Mouse (Mus musculus) limb, embryonic 14.5 days (tissue): ENCODE measurements around the gene Tmem198b. TPM values are rescaled to one million over a fixed set of nuclear protein-coding genes. Genes with fewer than 3 reads are reported as not detected.

Source experiments
- ATAC-seq: fragments of 200-750 bp; cut with Nextera tagmentation; 2 replicates; pipeline ENCODE4 v1.8.0; 2017; ENCODE audit warnings: low read depth, moderate number of reproducible peaks, moderate TSS enrichment; ENCODE audit not compliant: low FRiP score
- DNase-seq: peaks from one replicate; pipeline ENCODE4 v3.0.0-alpha.2; 2015; ENCODE audit warnings: low spot score
- H3K27ac ChIP-seq: fragments of 300-500 bp; sonication (generic); replicated peaks from 2 replicates; pipeline ENCODE4 v1.5.1; 2014; ENCODE audit warnings: low read depth, mild to moderate bottlenecking, low read length, moderate library complexity, mixed read lengths
- H3K27me3 ChIP-seq: fragments of 300-500 bp; sonication (generic); 2 replicates; pipeline ENCODE4 v1.6.1; 2014; ENCODE audit warnings: low read length, mixed read lengths; ENCODE audit not compliant: control insufficient read depth, insufficient read depth
- H3K36me3 ChIP-seq: fragments of 300-500 bp; sonication (generic); 2 replicates; pipeline ENCODE4 v1.6.1; 2014; ENCODE audit warnings: mild to moderate bottlenecking, low read length, moderate library complexity, mixed read lengths; ENCODE audit not compliant: control insufficient read depth, insufficient read depth
- H3K4me1 ChIP-seq: fragments of 300-500 bp; sonication (generic); 2 replicates; pipeline ENCODE4 v1.6.1; 2014; ENCODE audit warnings: antibody characterized with exemption, low read length, mixed read lengths; ENCODE audit not compliant: control insufficient read depth, insufficient read depth
- H3K4me2 ChIP-seq: fragments of 300-500 bp; sonication (generic); replicated peaks from 2 replicates; pipeline ENCODE4 v1.6.1; 2014; ENCODE audit warnings: low read depth, mild to moderate bottlenecking, low read length, moderate library complexity; ENCODE audit not compliant: severe bottlenecking
- H3K4me3 ChIP-seq: fragments of 300-500 bp; sonication (generic); replicated peaks from 2 replicates; pipeline ENCODE4 v1.5.1; 2014; ENCODE audit warnings: low read length
- H3K9ac ChIP-seq: fragments of 300-500 bp; sonication (generic); 2 replicates; pipeline ENCODE4 v1.6.1; 2014; ENCODE audit warnings: mild to moderate bottlenecking, low read depth, low read length, moderate library complexity; ENCODE audit not compliant: severe bottlenecking
- H3K9me3 ChIP-seq: fragments of 300-500 bp; sonication (generic); 2 replicates; pipeline ENCODE4 v1.6.1; 2016; ENCODE audit warnings: low read length; ENCODE audit not compliant: control insufficient read depth
- POLR2A ChIP-seq: fragments of 200-500 bp; IDR thresholded peaks from 2 replicates; pipeline ENCODE4 v1.8.0; 2012; ENCODE audit warnings: inconsistent platforms, mild to moderate bottlenecking, moderate library complexity, borderline replicate concordance; ENCODE audit not compliant: insufficient read depth, insufficient read length; ENCODE audit errors: extremely low read depth
- WGBS: fragments of 180-500 bp; shearing (Covaris S2); extraction: QIAGEN DNeasy Blood & Tissue Kit; methylation state at CpG from one replicate; pipeline ENCODE4 v1.1.7; 2014; 5-methylcytosine and 5-hydroxymethylcytosine counted together
- polyA plus RNA-seq, 2 experiments: library from polyadenylated mRNA; depleted of rRNA in 1 of 2; stranded (reverse) in 1 of 2; unstranded in 1 of 2; fragments of >200 nt; fragmentation: Nextera tagmentation in 1 of 2; extraction: Ambion mirVana in 1 of 2; gene quantifications; 2 replicates each; pipeline versions ENCODE4 v1.2.1 to v1.2.3; 2012 to 2014

Gene Tmem198b
- polyA plus RNA-seq, 2 experiments, result 14.9 to 41.3 TPM

DNA sequence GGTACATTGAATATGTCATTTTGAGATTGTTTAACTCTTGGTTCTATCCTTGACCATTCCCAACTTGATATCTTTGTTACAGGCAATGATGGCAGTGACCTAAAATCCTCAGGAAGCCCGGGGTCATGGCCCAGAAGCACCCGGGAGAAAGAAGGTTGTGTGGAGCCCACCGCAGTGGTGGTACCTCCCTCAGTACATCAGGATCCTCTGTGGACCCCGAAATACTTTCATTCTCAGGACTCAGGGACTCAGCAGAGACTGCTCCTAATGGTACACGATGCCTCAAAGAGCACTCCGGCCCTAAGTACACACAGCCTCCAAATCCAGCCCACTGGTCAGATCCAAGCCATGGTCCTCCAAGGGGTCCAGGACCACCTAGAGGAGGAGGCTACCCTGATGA lies 1.9 kb upstream of the Tmem198b start:
- no peak for TF ChIP-seq POLR2A
- Histone ChIP-seq H3K9me3 (no peaks in the 10 kb centered on the region), H3K4me3 (peak overlapping the region; percentile 86), H3K4me2 (peak overlapping the region; percentile 75), H3K36me3 (peaks cover 43% of the 10 kb centered on the region), H3K9ac (peak overlapping the region; percentile 81), H3K27ac (peak overlapping the region; percentile 99; the same call in 1 of the 2 replicates), H3K27me3 (no peaks in the 10 kb centered on the region), H3K4me1 (peaks cover 42% of the 10 kb centered on the region)
- ATAC-seq (no peak), DNase-seq (no peak)
- 49% methylated on average over 6 of the region's 6 CpGs for WGBS

GRCm38 (mm10) chr10:128805092-128806000 lies 1.2 kb upstream of the Tmem198b start:
- H3K36me3 ChIP-seq, result peaks cover 50% of the 10 kb centered on the region
- peak overlapping the region; percentile 81 for H3K9ac ChIP-seq

DNA sequence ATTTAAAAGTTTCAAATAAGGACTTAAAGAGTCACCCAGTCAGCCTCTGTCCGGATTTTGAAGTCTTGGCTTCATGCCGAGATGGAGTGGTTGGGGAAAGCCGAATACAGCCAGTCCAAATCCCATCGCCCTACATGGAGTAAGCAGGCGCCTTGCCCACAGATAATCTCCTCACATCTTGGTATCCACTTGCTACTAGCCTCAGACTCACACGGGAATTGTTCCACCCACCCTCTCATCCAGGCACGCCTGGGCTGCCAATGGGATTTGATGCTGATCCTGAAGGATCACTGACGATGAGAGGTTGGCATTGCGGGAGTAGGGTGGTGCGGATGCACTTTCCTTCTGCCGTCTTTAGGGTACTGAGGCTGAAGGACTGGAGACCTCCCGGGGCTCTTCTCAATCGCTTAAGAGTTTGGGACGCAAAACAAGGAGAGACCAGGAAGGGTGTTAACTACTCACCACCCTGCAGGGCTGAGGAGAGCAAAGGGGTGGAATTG lies 349 bp downstream of the Tmem198b start, which contains the start of gene Dnajc14:
TSS of gene Dnajc14 (plus strand) at position 292 of the 500 bp plus-strand sequence.
- Histone ChIP-seq H3K27me3 (no peaks in the 10 kb centered on the region), H3K9ac (peak within 1 kb of the TSS; percentile 81), H3K9me3 (no peaks in the 10 kb centered on the region), H3K4me2 (peak within 1 kb of the TSS; percentile 90), H3K4me1 (peaks cover 37% of the 10 kb centered on the region), H3K27ac (peak within 1 kb of the TSS; percentile 99), H3K4me3 (peak within 1 kb of the TSS; percentile 86), H3K36me3 (peaks cover 47% of the 10 kb centered on the region)
- no peak; the same call in 1 of the 2 replicates for ATAC-seq
- TF ChIP-seq POLR2A, result no peak
- peak; percentile 34 for DNase-seq
- under 1% methylated on average over 14 of the region's 14 CpGs for WGBS

More at GRCm38 (mm10) chr10:128805092-128806000, 1.2 kb upstream of the Tmem198b start:
- H3K27ac ChIP-seq, result peak overlapping the region; percentile 99
- H3K4me3 ChIP-seq, result peak overlapping the region; percentile 86
- peak; percentile 94 for ATAC-seq
- H3K4me1 ChIP-seq, result peaks cover 42% of the 10 kb centered on the region
- peak; percentile 96 for DNase-seq
- peak; percentile 71; the same call in 1 of the 2 replicates for TF ChIP-seq POLR2A
- peak overlapping the region; percentile 90 for H3K4me2 ChIP-seq
- under 1% methylated on average over 60 of the region's 70 CpGs for WGBS
- no peaks in the 10 kb centered on the region for H3K9me3 ChIP-seq
- H3K27me3 ChIP-seq, result no peaks in the 10 kb centered on the region

- H3K27ac ChIP-seq, result peak overlapping the region; percentile 99
- ATAC-seq, result no peak
- no peak for DNase-seq
- no peak for TF ChIP-seq POLR2A
- WGBS, result 16% methylated on average over 6 of the region's 6 CpGs
- H3K4me1 ChIP-seq, result peaks cover 33% of the 10 kb centered on the region
- H3K4me3 ChIP-seq, result peak overlapping the region; percentile 86
- no peaks in the 10 kb centered on the region for H3K27me3 ChIP-seq
- H3K9ac ChIP-seq, result peak overlapping the region; percentile 81
- H3K36me3 ChIP-seq, result peaks cover 46% of the 10 kb centered on the region
- peak overlapping the region; percentile 90 for H3K4me2 ChIP-seq
- H3K9me3 ChIP-seq, result no peaks in the 10 kb centered on the region
Observed at GRCm38 (mm10) chr10:128803361-128803760, 809 bp downstream of the Tmem198b start.

DNA sequence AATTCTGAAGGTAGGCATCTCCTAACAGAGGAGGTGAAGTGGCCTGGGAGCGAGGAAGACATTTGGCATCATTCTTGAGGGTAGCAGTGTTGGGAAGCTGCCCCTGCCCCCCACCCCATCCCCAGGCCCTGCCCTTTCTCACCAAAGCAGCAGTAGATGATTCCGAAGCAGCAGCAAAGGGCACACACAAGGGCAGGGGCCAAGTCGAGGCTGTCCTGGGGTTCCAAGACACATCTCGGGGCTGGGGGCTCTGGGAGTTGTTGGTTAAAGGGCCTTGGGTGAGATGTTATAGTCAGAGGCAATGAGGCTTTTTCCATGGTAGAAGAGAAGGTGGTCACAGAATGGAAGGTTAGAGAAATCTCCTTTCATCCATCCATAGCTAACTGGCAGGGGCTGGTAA lies 1.2 kb downstream of the Tmem198b start:
- WGBS, result 47% methylated on average over 4 of the region's 4 CpGs
- Histone ChIP-seq H3K27ac (0 out of 2 replicates have a peak overlapping the region, but pooled peaks have one; percentile 38), H3K4me3 (peak overlapping the region; percentile 86)

More for the DNA sequence above, 1.2 kb downstream of the Tmem198b start:
- ATAC-seq, result no peak
- Histone ChIP-seq H3K36me3 (peaks cover 45% of the 10 kb centered on the region), H3K9me3 (no peaks in the 10 kb centered on the region), H3K4me2 (peak overlapping the region; percentile 90), H3K9ac (no peak overlapping the region), H3K4me1 (peaks cover 31% of the 10 kb centered on the region), H3K27me3 (no peaks in the 10 kb centered on the region)
- no peak for TF ChIP-seq POLR2A
- DNase-seq, result no peak
